Mouse (Mus musculus) lung, embryonic 14.5 days (tissue): Measurements from ENCODE around the gene Magi3. TPM values are rescaled to one million over a fixed set of nuclear protein-coding genes. Genes with fewer than 3 reads are reported as not detected.

Experiments
- ATAC-seq: fragments of 200-750 bp; cut with Nextera tagmentation; 2 replicates; pipeline ENCODE4 v1.8.0; 2017; ENCODE audit warnings: mild to moderate bottlenecking, moderate TSS enrichment, moderate library complexity; ENCODE audit not compliant: insufficient read depth
- DNase-seq: peaks from one replicate; pipeline ENCODE4 v3.0.0-alpha.2; 2015
- H3K27ac ChIP-seq: fragments of 300-500 bp; sonication (generic); 2 replicates; pipeline ENCODE4 v1.5.1; 2014; ENCODE audit warnings: low read depth, mild to moderate bottlenecking, moderate library complexity
- H3K27me3 ChIP-seq: fragments of 300-500 bp; sonication (generic); 2 replicates; pipeline ENCODE4 v1.6.1; 2014; ENCODE audit warnings: low read length, control low read depth; ENCODE audit not compliant: insufficient read depth
- H3K36me3 ChIP-seq: fragments of 300-500 bp; sonication (generic); 2 replicates; pipeline ENCODE4 v1.6.1; 2014; ENCODE audit warnings: control low read depth; ENCODE audit not compliant: insufficient read depth
- H3K4me1 ChIP-seq: fragments of 300-500 bp; sonication (generic); 2 replicates; pipeline ENCODE4 v1.6.1; 2014; ENCODE audit warnings: antibody characterized with exemption, control low read depth; ENCODE audit not compliant: insufficient read depth
- H3K4me2 ChIP-seq: fragments of 300-500 bp; sonication (generic); 2 replicates; pipeline ENCODE4 v1.6.1; 2014; ENCODE audit warnings: mild to moderate bottlenecking
- H3K4me3 ChIP-seq: fragments of 300-500 bp; sonication (generic); 2 replicates; pipeline ENCODE4 v1.5.1; 2014; ENCODE audit warnings: low read depth, low read length
- H3K9ac ChIP-seq: fragments of 300-500 bp; sonication (generic); 2 replicates; pipeline ENCODE4 v1.6.1; 2014
- H3K9me3 ChIP-seq: fragments of 300-500 bp; sonication (generic); 2 replicates; pipeline ENCODE4 v1.6.1; 2016; ENCODE audit warnings: low read depth, low read length, control low read depth
- CTCF ChIP-seq: IDR thresholded peaks from 2 replicates; pipeline ENCODE4 v1.5.1; 2016; ENCODE audit warnings: antibody characterized with exemption, low read depth
- WGBS: fragments of 180-500 bp; shearing (Covaris S2); extraction: QIAGEN DNeasy Blood & Tissue Kit; methylation state at CpG from one replicate; pipeline ENCODE4 v1.1.7; 2014; 5-methylcytosine and 5-hydroxymethylcytosine counted together
- polyA plus RNA-seq: library from polyadenylated mRNA; unstranded; fragments of >200 nt; fragmentation: Nextera tagmentation; extraction: Ambion mirVana; gene quantifications from 2 replicates; pipeline ENCODE4 v1.2.1, GENCODE M21; 2014

The Magi3 gene
- polyA plus RNA-seq, 1 experiment from 2014 or later: 9.6 TPM

DNA sequence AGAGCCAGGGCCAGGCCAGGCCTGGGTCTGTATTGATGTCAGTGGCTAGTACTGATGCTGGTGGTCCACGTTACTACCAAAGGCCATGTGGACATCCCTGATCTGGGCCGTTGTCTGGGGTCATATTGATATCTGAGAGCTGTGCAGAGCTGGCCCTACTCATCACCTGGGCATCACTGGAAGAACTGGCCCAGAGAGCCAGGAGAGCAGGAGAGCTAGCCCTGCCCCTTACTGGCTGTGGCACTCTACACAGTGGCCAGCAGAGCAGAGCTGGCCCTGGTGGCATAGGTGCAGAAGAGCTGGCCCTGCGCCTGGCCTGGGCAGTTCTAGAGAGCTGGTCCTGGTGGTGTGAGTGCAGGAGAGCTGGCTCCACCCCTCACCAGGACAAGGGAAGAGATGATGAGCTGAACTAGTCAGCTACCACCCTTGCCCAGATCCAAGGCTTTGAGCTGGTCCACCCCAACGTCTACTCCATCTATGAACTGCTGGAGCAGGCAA lies 81.2 kb downstream of the Magi3 start:
- H3K9me3 ChIP-seq: no peaks in the 10 kb centered on the region
- no peaks in the 10 kb centered on the region for H3K36me3 ChIP-seq
- WGBS: 84% methylated on average over 4 of the region's 4 CpGs
- H3K4me1 ChIP-seq: 0 out of 2 replicates have a peak, but pooled peaks cover 3% of the 10 kb centered on the region
- no peak overlapping the region for H3K4me3 ChIP-seq
- H3K9ac ChIP-seq: no peak overlapping the region
- H3K27ac ChIP-seq: no peak overlapping the region
- no peak for TF ChIP-seq CTCF
- no peaks in the 10 kb centered on the region for H3K27me3 ChIP-seq
- ATAC-seq (no peak), DNase-seq (no peak)
- no peak overlapping the region for H3K4me2 ChIP-seq

DNA sequence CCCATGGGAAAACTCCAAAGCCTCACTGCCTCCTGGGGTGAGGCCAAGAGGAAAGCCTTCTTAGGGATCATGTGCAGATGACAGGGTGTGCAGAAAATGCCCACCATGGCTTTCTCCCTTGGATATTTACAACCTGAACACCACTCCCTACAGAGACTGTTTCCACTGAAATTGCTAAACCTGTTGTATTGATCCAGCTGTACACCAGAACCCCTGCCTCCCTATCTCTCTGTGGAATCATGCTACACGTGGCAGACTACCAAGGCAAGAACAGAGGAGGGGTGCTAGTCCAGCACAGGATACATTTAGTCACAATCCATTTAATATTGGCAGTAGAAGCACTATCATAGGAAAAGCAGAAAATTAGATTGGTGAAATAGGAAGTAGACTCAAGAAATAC lies 94.5 kb downstream of the Magi3 start:
- Histone ChIP-seq H3K27me3 (no peaks in the 10 kb centered on the region), H3K9ac (no peak overlapping the region), H3K27ac (no peak overlapping the region), H3K4me3 (no peak overlapping the region), H3K9me3 (no peaks in the 10 kb centered on the region), H3K36me3 (no peaks in the 10 kb centered on the region), H3K4me1 (no peaks in the 10 kb centered on the region), H3K4me2 (no peak overlapping the region)
- no peak for DNase-seq
- WGBS: 71% methylated on average over 1 of the region's 1 CpGs
- ATAC-seq: no peak
- no peak for TF ChIP-seq CTCF

DNA sequence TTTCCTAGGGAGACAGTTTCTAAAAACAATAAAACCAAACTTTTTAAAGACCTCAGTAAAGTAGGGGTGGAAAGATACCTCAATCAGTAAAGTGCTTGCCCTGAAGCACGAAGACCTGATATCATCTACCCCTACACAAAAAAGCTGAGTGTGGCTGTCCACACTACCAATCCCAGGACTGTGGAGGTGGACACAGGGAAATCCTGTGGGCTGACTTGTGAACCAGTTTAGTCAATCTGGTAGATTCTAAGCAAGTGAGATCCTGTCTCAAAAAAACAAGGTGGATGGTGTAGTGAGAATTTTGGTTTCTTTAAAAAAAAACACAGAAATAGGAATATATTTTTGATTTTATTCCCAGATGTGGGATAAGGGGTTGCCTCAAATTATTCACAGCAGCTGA lies 96.3 kb downstream of the Magi3 start:
- no peak overlapping the region for H3K27ac ChIP-seq
- H3K4me3 ChIP-seq: no peak overlapping the region
- no peaks in the 10 kb centered on the region for H3K4me1 ChIP-seq
- WGBS: 93% methylated on average over 1 of the region's 1 CpGs
- ATAC-seq (no peak), DNase-seq (no peak)
- H3K4me2 ChIP-seq: no peak overlapping the region
- no peak for TF ChIP-seq CTCF
- no peaks in the 10 kb centered on the region for H3K36me3 ChIP-seq
- H3K9ac ChIP-seq: no peak overlapping the region
- H3K27me3 ChIP-seq: no peaks in the 10 kb centered on the region
- no peaks in the 10 kb centered on the region for H3K9me3 ChIP-seq

DNA sequence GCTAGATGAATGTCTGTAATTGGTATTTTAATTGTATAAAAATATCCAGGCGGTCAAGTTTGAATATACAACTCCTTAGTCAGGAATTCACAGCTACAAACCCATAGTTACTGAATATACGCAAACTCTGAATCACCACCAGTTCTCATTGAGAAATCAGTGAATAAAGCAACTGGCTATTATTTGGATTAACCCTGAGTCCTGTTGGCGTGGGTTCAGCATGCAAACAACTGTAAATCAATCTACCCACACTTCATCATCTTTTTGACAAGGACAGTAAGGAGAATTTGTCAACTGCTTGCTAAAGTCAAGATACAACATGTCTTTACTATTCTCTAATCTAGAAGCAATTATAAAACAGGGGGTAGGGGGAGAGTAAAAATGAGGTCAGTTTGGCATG lies 110.7 kb downstream of the Magi3 start:
- no peaks in the 10 kb centered on the region for H3K9me3 ChIP-seq
- ATAC-seq (no peak), DNase-seq (peak; percentile 55)
- H3K27ac ChIP-seq: peak overlapping the region; percentile 40; the same call in 1 of the 2 replicates
- H3K9ac ChIP-seq: no peak overlapping the region
- H3K4me3 ChIP-seq: no peak overlapping the region
- no peaks in the 10 kb centered on the region for H3K36me3 ChIP-seq
- no peaks in the 10 kb centered on the region for H3K27me3 ChIP-seq
- H3K4me2 ChIP-seq: no peak overlapping the region
- 30% methylated on average over 3 of the region's 3 CpGs for WGBS
- peaks cover 3% of the 10 kb centered on the region; the same call in 1 of the 2 replicates for H3K4me1 ChIP-seq
- no peak for TF ChIP-seq CTCF

GRCm38 (mm10) chr3:104104942-104105341 lies 115.2 kb downstream of the Magi3 start:
- no peak overlapping the region for H3K4me3 ChIP-seq
- H3K4me1 ChIP-seq: peaks cover 3% of the 10 kb centered on the region; the same call in 1 of the 2 replicates
- no peaks in the 10 kb centered on the region for H3K27me3 ChIP-seq
- H3K4me2 ChIP-seq: no peak overlapping the region
- no peaks in the 10 kb centered on the region for H3K36me3 ChIP-seq
- DNase-seq: peak; percentile 72
- no peaks in the 10 kb centered on the region for H3K9me3 ChIP-seq
- TF ChIP-seq CTCF: peak; percentile 64
- no peak for ATAC-seq
- 64% methylated on average over 1 of the region's 1 CpGs for WGBS
- H3K9ac ChIP-seq: no peak overlapping the region
- no peak overlapping the region for H3K27ac ChIP-seq

GRCm38 (mm10) chr3:104101721-104102120 lies 118.5 kb downstream of the Magi3 start:
- no peak overlapping the region for H3K9ac ChIP-seq
- no peak overlapping the region for H3K4me3 ChIP-seq
- no peak overlapping the region for H3K27ac ChIP-seq
- H3K9me3 ChIP-seq: no peaks in the 10 kb centered on the region
- no peak overlapping the region for H3K4me2 ChIP-seq
- 66% methylated on average over 3 of the region's 3 CpGs for WGBS
- no peaks in the 10 kb centered on the region for H3K4me1 ChIP-seq
- ATAC-seq (no peak), DNase-seq (peak; percentile 24)
- H3K27me3 ChIP-seq: no peaks in the 10 kb centered on the region
- peak; percentile 41 for TF ChIP-seq CTCF
- H3K36me3 ChIP-seq: no peaks in the 10 kb centered on the region

DNA sequence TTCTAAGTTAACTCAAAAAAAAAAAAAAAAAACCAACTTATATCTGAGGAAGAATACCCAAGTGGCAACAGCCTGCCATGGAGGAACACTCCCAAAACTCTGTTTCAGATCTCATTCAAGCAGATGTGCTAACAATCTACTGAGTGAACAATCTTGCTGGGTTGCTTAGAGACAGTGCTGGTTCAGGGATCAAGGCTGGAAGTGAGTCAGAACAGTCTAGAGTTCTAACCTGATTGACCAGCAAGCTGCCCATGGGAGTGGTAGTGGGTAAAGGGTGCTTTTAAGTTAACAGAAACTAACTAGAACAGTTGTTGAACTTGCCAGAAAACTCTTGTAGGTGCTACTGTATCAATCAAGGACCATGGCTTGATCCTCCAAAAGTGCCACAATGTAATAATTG lies 118.9 kb downstream of the Magi3 start:
- H3K27me3 ChIP-seq: no peaks in the 10 kb centered on the region
- H3K9me3 ChIP-seq: no peaks in the 10 kb centered on the region
- no peak overlapping the region for H3K4me3 ChIP-seq
- H3K4me1 ChIP-seq: no peaks in the 10 kb centered on the region
- DNase-seq (no peak), ATAC-seq (no peak)
- no peak overlapping the region for H3K9ac ChIP-seq
- no peaks in the 10 kb centered on the region for H3K36me3 ChIP-seq
- H3K4me2 ChIP-seq: no peak overlapping the region
- TF ChIP-seq CTCF: no peak
- H3K27ac ChIP-seq: no peak overlapping the region

DNA sequence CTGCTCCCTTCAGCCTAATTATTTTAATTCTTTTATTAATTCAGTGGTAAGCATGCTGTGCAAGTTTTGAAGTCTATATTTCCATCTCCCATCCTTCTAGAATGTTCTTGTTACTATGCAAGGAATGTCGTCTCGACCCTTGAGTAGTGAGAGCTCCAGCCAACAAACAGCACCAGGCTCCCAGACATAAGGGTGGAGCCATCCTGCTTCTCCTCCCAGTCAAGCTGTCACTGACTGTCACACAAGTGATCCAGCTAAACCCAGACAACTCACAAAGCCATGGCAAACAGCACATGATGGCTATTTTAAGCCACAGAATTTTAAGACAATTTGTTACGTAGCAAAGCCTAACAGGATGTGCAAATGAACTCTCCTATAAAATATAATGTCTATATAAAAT lies 124.2 kb downstream of the Magi3 start:
- H3K27me3 ChIP-seq: no peaks in the 10 kb centered on the region
- H3K4me3 ChIP-seq: no peak overlapping the region
- no peak for TF ChIP-seq CTCF
- peaks cover 3% of the 10 kb centered on the region; the same call in 1 of the 2 replicates for H3K4me1 ChIP-seq
- no peak overlapping the region for H3K9ac ChIP-seq
- WGBS: 41% methylated on average over 3 of the region's 3 CpGs
- H3K27ac ChIP-seq: no peak overlapping the region
- no peak overlapping the region for H3K4me2 ChIP-seq
- H3K36me3 ChIP-seq: no peaks in the 10 kb centered on the region
- peak; percentile 42 for DNase-seq
- H3K9me3 ChIP-seq: no peaks in the 10 kb centered on the region
- no peak for ATAC-seq
